Mouse (Mus musculus) 3134 (cell line): Measurements from ENCODE around the gene 9930111J21Rik1.
"Not testable (repeated sequence)": the region's sequence is repeated elsewhere in the genome, so short reads cannot be mapped to it uniquely, and the experiment has no call there.

Experiments used
- DNase-seq: peaks from one replicate; pipeline ENCODE4 v3.0.0-alpha.2; 2011; ENCODE audit warnings: low spot score; ENCODE audit not compliant: insufficient read length; ENCODE audit errors: extremely low read depth

9930111J21Rik1 gene

GRCm38 (mm10) chr11:48923818-48924217 is 55.4 kb downstream of the 9930111J21Rik1 start:
- not testable (repeated sequence) for DNase-seq

- no peak for DNase-seq
Measured at GRCm38 (mm10) chr11:48918380-48918779, 60.8 kb downstream of the 9930111J21Rik1 start.

- no peak for DNase-seq
Measured at GRCm38 (mm10) chr11:48913611-48914010, 65.6 kb downstream of the 9930111J21Rik1 start.

DNA sequence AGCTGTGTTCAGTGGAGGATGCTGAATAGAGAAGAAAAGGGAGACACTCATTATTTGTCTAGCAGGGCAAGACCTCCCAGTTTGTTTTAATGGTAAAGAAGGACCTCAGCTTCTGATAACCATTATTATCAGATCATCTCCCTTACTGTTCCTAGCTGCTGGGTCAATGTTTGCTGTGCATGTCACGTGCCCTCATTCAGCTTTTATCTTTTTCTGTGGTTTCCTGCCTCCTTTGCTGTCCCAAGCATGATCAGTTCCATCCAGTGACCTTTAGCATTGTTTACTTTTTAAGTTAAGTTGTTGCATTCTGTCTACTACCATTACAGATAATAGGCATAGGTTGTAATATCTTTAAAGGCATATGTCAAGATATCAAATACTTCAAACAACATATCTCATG is 70.7 kb downstream of the 9930111J21Rik1 start:
- DNase-seq: no peak

DNA sequence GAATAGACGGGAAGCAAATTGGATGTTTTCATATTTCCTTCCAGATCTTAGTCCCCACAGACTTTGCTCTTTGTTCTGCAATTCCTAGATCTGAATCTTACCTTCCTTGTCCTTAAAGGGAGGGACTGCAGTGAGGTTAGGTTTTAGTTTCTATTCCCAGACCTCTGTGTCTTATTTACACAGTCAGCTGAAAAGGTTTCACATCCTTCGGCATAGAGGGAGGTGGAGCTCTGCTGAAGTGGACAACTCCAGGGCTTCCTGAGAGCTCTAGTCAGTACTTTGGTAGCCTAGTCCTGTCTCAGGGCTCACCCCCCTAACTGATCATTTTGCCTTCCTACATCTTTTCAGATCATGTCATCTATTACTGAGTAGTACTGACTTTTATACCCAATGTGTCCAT is 77.2 kb downstream of the 9930111J21Rik1 start, which contains the start of gene Gm5431:
TSS of gene Gm5431 (minus strand) at position 194 of the 400 bp plus-strand sequence.
- no peak for DNase-seq

- not testable (repeated sequence) for DNase-seq
Measured at GRCm38 (mm10) chr11:48901567-48901930, 77.6 kb downstream of the 9930111J21Rik1 start.

- DNase-seq: not testable (repeated sequence)
Measured at GRCm38 (mm10) chr11:48900654-48901566, 78.3 kb downstream of the 9930111J21Rik1 start.

GRCm38 (mm10) chr11:48898812-48899431 is 80.3 kb downstream of the 9930111J21Rik1 start:
- peak; percentile 46 for DNase-seq
